Mouse (Mus musculus) limb, embryonic 15.5 days (tissue): Measurements from ENCODE around the gene Coil. TPM values are rescaled to one million over a fixed set of nuclear protein-coding genes. Genes with fewer than 3 reads are reported as not detected.
"Not testable (repeated sequence)": the region's sequence is repeated elsewhere in the genome, so short reads cannot be mapped to it uniquely, and the experiment has no call there.

Source experiments
- ATAC-seq: fragments of 200-750 bp; cut with Nextera tagmentation; 2 replicates; pipeline ENCODE4 v1.8.0; 2017; ENCODE audit warnings: low read depth, moderate TSS enrichment; ENCODE audit not compliant: insufficient number of reproducible peaks, low FRiP score, low TSS enrichment
- H3K27ac ChIP-seq: fragments of 300-500 bp; sonication (generic); 2 replicates; pipeline ENCODE4 v1.5.1; 2015; ENCODE audit warnings: moderate library complexity, mild to moderate bottlenecking, inconsistent platforms
- H3K27me3 ChIP-seq: fragments of 300-500 bp; sonication (generic); 2 replicates; pipeline ENCODE4 v1.6.1; 2015; ENCODE audit warnings: inconsistent platforms
- H3K36me3 ChIP-seq: fragments of 300-500 bp; sonication (generic); 2 replicates; pipeline ENCODE4 v1.6.1; 2015; ENCODE audit warnings: inconsistent platforms
- H3K4me1 ChIP-seq: fragments of 300-500 bp; sonication (generic); 2 replicates; pipeline ENCODE4 v1.6.1; 2015; ENCODE audit warnings: inconsistent platforms
- H3K4me2 ChIP-seq: fragments of 300-500 bp; sonication (generic); 2 replicates; pipeline ENCODE4 v1.6.1; 2015; ENCODE audit warnings: mild to moderate bottlenecking, inconsistent platforms
- H3K4me3 ChIP-seq: fragments of 300-500 bp; sonication (generic); 2 replicates; pipeline ENCODE4 v1.5.1; 2015; ENCODE audit warnings: mild to moderate bottlenecking, inconsistent platforms
- H3K9ac ChIP-seq: fragments of 300-500 bp; sonication (generic); 2 replicates; pipeline ENCODE4 v1.6.1; 2015; ENCODE audit warnings: inconsistent platforms
- H3K9me3 ChIP-seq: fragments of 300-500 bp; sonication (generic); 2 replicates; pipeline ENCODE4 v1.6.1; 2016; ENCODE audit warnings: inconsistent platforms
- WGBS: fragments of 180-500 bp; shearing (Covaris S2); methylation state at CpG from one replicate; pipeline ENCODE4 v1.1.7; 2015; 5-methylcytosine and 5-hydroxymethylcytosine counted together
- polyA plus RNA-seq: library from polyadenylated mRNA; unstranded; fragments of >200 nt; fragmentation: Nextera tagmentation; extraction: Ambion mirVana; gene quantifications from 2 replicates; pipeline ENCODE4 v1.2.1, GENCODE M21; 2015

The Coil gene
- polyA plus RNA-seq, 1 experiment from 2014 or later, result 15.6 TPM

GRCm38 (mm10) chr11:89028871-89029405, 58.9 kb downstream of the Coil start:
- Histone ChIP-seq H3K27ac (no peak overlapping the region), H3K4me2 (no peak overlapping the region), H3K4me3 (no peak overlapping the region), H3K27me3 (no peaks in the 10 kb centered on the region), H3K9me3 (no peaks in the 10 kb centered on the region), H3K36me3 (no peaks in the 10 kb centered on the region), H3K9ac (no peak overlapping the region), H3K4me1 (no peaks in the 10 kb centered on the region)
- no peak for ATAC-seq
- WGBS, result 50% methylated on average over 10 of the region's 10 CpGs

- no peak overlapping the region for H3K4me3 ChIP-seq
- no peaks in the 10 kb centered on the region for H3K9me3 ChIP-seq
- H3K36me3 ChIP-seq, result no peaks in the 10 kb centered on the region
- no peak overlapping the region for H3K27ac ChIP-seq
- H3K9ac ChIP-seq, result no peak overlapping the region
- no peaks in the 10 kb centered on the region for H3K27me3 ChIP-seq
- 87% methylated on average over 6 of the region's 6 CpGs for WGBS
- H3K4me1 ChIP-seq, result no peaks in the 10 kb centered on the region
- no peak overlapping the region for H3K4me2 ChIP-seq
- ATAC-seq, result no peak
Measured at GRCm38 (mm10) chr11:89030552-89030951, 60.5 kb downstream of the Coil start.

- H3K9ac ChIP-seq, result no peak overlapping the region
- H3K36me3 ChIP-seq, result no peaks in the 10 kb centered on the region
- H3K27me3 ChIP-seq, result no peaks in the 10 kb centered on the region
- no peak overlapping the region for H3K4me2 ChIP-seq
- no peaks in the 10 kb centered on the region for H3K9me3 ChIP-seq
- ATAC-seq, result no peak
- WGBS, result 53% methylated on average over 1 of the region's 1 CpGs
- no peak overlapping the region for H3K27ac ChIP-seq
- H3K4me3 ChIP-seq, result no peak overlapping the region
- H3K4me1 ChIP-seq, result no peaks in the 10 kb centered on the region
Measured at GRCm38 (mm10) chr11:89031189-89031588, 61.1 kb downstream of the Coil start.

- Histone ChIP-seq H3K4me2 (no peak overlapping the region), H3K9ac (no peak overlapping the region), H3K4me3 (no peak overlapping the region), H3K27ac (no peak overlapping the region), H3K36me3 (peaks cover 12% of the 10 kb centered on the region), H3K27me3 (no peaks in the 10 kb centered on the region), H3K4me1 (no peaks in the 10 kb centered on the region), H3K9me3 (no peaks in the 10 kb centered on the region)
- no peak for ATAC-seq
Measured at GRCm38 (mm10) chr11:89034592-89034991, 64.5 kb downstream of the Coil start.

GRCm38 (mm10) chr11:89035552-89035951, 65.5 kb downstream of the Coil start:
- Histone ChIP-seq H3K4me2 (no peak overlapping the region), H3K36me3 (peaks cover 21% of the 10 kb centered on the region), H3K9me3 (no peaks in the 10 kb centered on the region), H3K27me3 (no peaks in the 10 kb centered on the region), H3K4me1 (no peaks in the 10 kb centered on the region), H3K9ac (no peak overlapping the region), H3K4me3 (no peak overlapping the region), H3K27ac (no peak overlapping the region)
- WGBS, result 84% methylated on average over 3 of the region's 3 CpGs
- no peak for ATAC-seq

- Histone ChIP-seq H3K4me3 (no peak overlapping the region), H3K36me3 (peaks cover 44% of the 10 kb centered on the region), H3K27ac (no peak overlapping the region), H3K4me1 (no peaks in the 10 kb centered on the region), H3K4me2 (no peak overlapping the region), H3K27me3 (no peaks in the 10 kb centered on the region), H3K9ac (no peak overlapping the region), H3K9me3 (no peaks in the 10 kb centered on the region)
- WGBS, result 83% methylated on average over 6 of the region's 6 CpGs
- no peak for ATAC-seq
Measured at GRCm38 (mm10) chr11:89038496-89038895, 68.4 kb downstream of the Coil start.

GRCm38 (mm10) chr11:89039325-89039724, 69.3 kb downstream of the Coil start:
- peaks cover 50% of the 10 kb centered on the region for H3K36me3 ChIP-seq
- ATAC-seq, result no peak
- WGBS, result 36% methylated on average over 3 of the region's 3 CpGs
- no peaks in the 10 kb centered on the region for H3K9me3 ChIP-seq
- no peaks in the 10 kb centered on the region for H3K27me3 ChIP-seq
- no peak overlapping the region for H3K4me3 ChIP-seq
- H3K4me2 ChIP-seq, result no peak overlapping the region
- no peaks in the 10 kb centered on the region for H3K4me1 ChIP-seq
- no peak overlapping the region for H3K27ac ChIP-seq
- H3K9ac ChIP-seq, result no peak overlapping the region

GRCm38 (mm10) chr11:89041073-89041472, 71.0 kb downstream of the Coil start:
- H3K9me3 ChIP-seq, ATAC-seq, H3K4me1 ChIP-seq, H3K27ac ChIP-seq, H3K4me3 ChIP-seq, H3K9ac ChIP-seq, H3K27me3 ChIP-seq, H3K4me2 ChIP-seq: not testable (repeated sequence)
- H3K36me3 ChIP-seq, result peaks cover 67% of the 10 kb centered on the region
- 85% methylated on average over 6 of the region's 7 CpGs for WGBS

Other genes with a start within 250 kb of the Coil start
- gene Akap1, start 105.7 kb upstream of the Coil start, polyA plus RNA-seq, result 17.9 and 24.4 TPM in 2 replicates
- gene Scpep1, start 14.8 kb upstream of the Coil start, polyA plus RNA-seq, result 116 and 125 TPM in 2 replicates
- gene Elobl, start 3.3 kb upstream of the Coil start, polyA plus RNA-seq, result not detected in 2 replicates
- gene Trim25, start 29.1 kb downstream of the Coil start, polyA plus RNA-seq, result 12.0 and 12.6 TPM in 2 replicates
- 3.5 and 3.7 TPM in 2 replicates for gene Dgke, start 96.6 kb downstream of the Coil start, polyA plus RNA-seq
- gene Gm525, start 103.6 kb downstream of the Coil start, polyA plus RNA-seq, result 1.6 and 1.7 TPM in 2 replicates